Mouse (Mus musculus) frontal cortex, postnatal 36 days (tissue): ENCODE results near the gene Golga7b.

Source experiments
- DNase-seq, 2 experiments: peaks; one replicate each; pipeline ENCODE4 v3.0.0; 2022; ENCODE audit warnings: low spot score in 2 of 2

Gene Golga7b

GRCm38 (mm10) chr19:42249976-42250914 lies 2.9 kb downstream of the Golga7b start:
- DNase-seq: no peak

GRCm38 (mm10) chr19:42255438-42255783 lies 8.0 kb downstream of the Golga7b start:
- peak; percentile 55 to 57 for DNase-seq

- peak; percentile 46 to 51 for DNase-seq
Measured at GRCm38 (mm10) chr19:42255784-42256610, 8.6 kb downstream of the Golga7b start.

GRCm38 (mm10) chr19:42256611-42257240 lies 9.4 kb downstream of the Golga7b start:
- DNase-seq: peak; percentile 48 to 55

- no peak for DNase-seq
Measured at GRCm38 (mm10) chr19:42257241-42257635, 9.9 kb downstream of the Golga7b start.

- DNase-seq: no peak
Measured at GRCm38 (mm10) chr19:42258031-42258430, 10.7 kb downstream of the Golga7b start.

- DNase-seq: no peak
Measured at GRCm38 (mm10) chr19:42258596-42258995, 11.2 kb downstream of the Golga7b start.

GRCm38 (mm10) chr19:42260486-42260885 lies 13.1 kb downstream of the Golga7b start:
- DNase-seq: no peak

- DNase-seq: no peak
Measured at GRCm38 (mm10) chr19:42263524-42263923, 16.1 kb downstream of the Golga7b start.

- no peak for DNase-seq
Measured at GRCm38 (mm10) chr19:42268337-42268736, 21.0 kb downstream of the Golga7b start.

- DNase-seq: no peak
Measured at GRCm38 (mm10) chr19:42270119-42270518, 22.7 kb downstream of the Golga7b start.

GRCm38 (mm10) chr19:42271182-42271581 lies 23.8 kb downstream of the Golga7b start:
- no peak for DNase-seq

- peak; percentile 91 to 97 for DNase-seq
Measured at GRCm38 (mm10) chr19:42272003-42272963, 24.9 kb downstream of the Golga7b start.

- DNase-seq: no peak
Measured at GRCm38 (mm10) chr19:42277288-42277687, 29.9 kb downstream of the Golga7b start.

GRCm38 (mm10) chr19:42278461-42278860 lies 31.1 kb downstream of the Golga7b start:
- no peak for DNase-seq

GRCm38 (mm10) chr19:42279611-42280010 lies 32.2 kb downstream of the Golga7b start:
- no peak for DNase-seq

- no peak for DNase-seq
Measured at GRCm38 (mm10) chr19:42284178-42284577, 36.8 kb downstream of the Golga7b start.

- no peak for DNase-seq
Measured at GRCm38 (mm10) chr19:42288361-42288760, 41.0 kb downstream of the Golga7b start.

GRCm38 (mm10) chr19:42290954-42291661 lies 43.7 kb downstream of the Golga7b start:
- peak; percentile 24 to 42 for DNase-seq

- DNase-seq: no peak
Measured at GRCm38 (mm10) chr19:42292106-42292505, 44.7 kb downstream of the Golga7b start.
